Comparison of ENCODE assay signal across 18 mouse cellular contexts in genomic region chr1:52256194-52256593, GRCm38 (mm10). TPM values are rescaled to one million over a fixed set of nuclear protein-coding genes. Genes with fewer than 3 reads are reported as not detected.
A peak's percentile ranks its signal among the peaks of the same experiment; 100 is the strongest.
DNase-seq lines count a peak whose midpoint lies in the region; ATAC-seq and TF ChIP-seq lines count a peak whose summit lies in the region.
"Had no signal": no experiment of that assay in that cellular context is flagged by ENCODE, and none has a peak within 500 bp of the region (broad histone marks: within the 10 kb centered on the region; RNA-seq: fewer than 3 reads in every experiment).

No protein-coding gene starts in this region.

- no peak for TF ChIP-seq CTCF in intestine, postnatal 0 days (IDR thresholded peaks at IDR 0.05; ENCODE audit: low read depth)

- H3K27me3 ChIP-seq in intestine, embryonic 15.5 days (replicated peaks): no peaks in the 10 kb centered on the region
- H3K27me3 ChIP-seq in intestine, postnatal 0 days (replicated peaks; ENCODE audit: control insufficient read depth, insufficient read depth, low read length): no peaks in the 10 kb centered on the region
- H3K27me3 ChIP-seq in forebrain, embryonic 13.5 days: no peaks in the 10 kb centered on the region
- H3K27me3 ChIP-seq: embryonic facial prominence, embryonic 12.5 days had no signal

- no peak overlapping the region for H3K9ac ChIP-seq in intestine, embryonic 15.5 days
- no peak overlapping the region for H3K9ac ChIP-seq in intestine, postnatal 0 days (ENCODE audit: low read depth, low read length)
- no peak overlapping the region for H3K9ac ChIP-seq in forebrain, embryonic 13.5 days
- H3K9ac ChIP-seq: embryonic facial prominence, embryonic 12.5 days had no signal

- H3K36me3 ChIP-seq in intestine, embryonic 15.5 days: no peaks in the 10 kb centered on the region
- no peaks in the 10 kb centered on the region for H3K36me3 ChIP-seq in intestine, postnatal 0 days (ENCODE audit: control insufficient read depth, insufficient read depth)
- H3K36me3 ChIP-seq in forebrain, embryonic 13.5 days (ENCODE audit: poor library complexity, severe bottlenecking): no peaks in the 10 kb centered on the region
- H3K36me3 ChIP-seq: embryonic facial prominence, embryonic 10.5 days; embryonic facial prominence, embryonic 12.5 days had no signal

- no peaks in the 10 kb centered on the region for H3K9me3 ChIP-seq in intestine, embryonic 15.5 days
- no peaks in the 10 kb centered on the region for H3K9me3 ChIP-seq in intestine, postnatal 0 days (ENCODE audit: control insufficient read depth)
- no peaks in the 10 kb centered on the region for H3K9me3 ChIP-seq in forebrain, embryonic 13.5 days (replicated peaks)
- H3K9me3 ChIP-seq: embryonic facial prominence, embryonic 10.5 days; embryonic facial prominence, embryonic 12.5 days had no signal

- peak; percentile 55 for ATAC-seq in intestine, embryonic 15.5 days
- peak; percentile 55 for ATAC-seq in intestine, postnatal 0 days
- no peak for ATAC-seq in forebrain, embryonic 13.5 days
- ATAC-seq: forebrain, embryonic 14.5 days; forebrain, embryonic 16.5 days had no signal

- peaks cover 2% of the 10 kb centered on the region; the same call in 1 of the 2 replicates for H3K4me1 ChIP-seq in intestine, embryonic 15.5 days (replicated peaks)
- peaks cover 11% of the 10 kb centered on the region for H3K4me1 ChIP-seq in intestine, postnatal 0 days (replicated peaks; ENCODE audit: control insufficient read depth, insufficient read depth, low read length)
- H3K4me1 ChIP-seq in forebrain, embryonic 13.5 days: no peaks in the 10 kb centered on the region

- peak overlapping the region; percentile 39; the same call in 1 of the 2 replicates for H3K4me2 ChIP-seq in intestine, embryonic 15.5 days (replicated peaks)
- peak overlapping the region; percentile 50 for H3K4me2 ChIP-seq in intestine, postnatal 0 days (replicated peaks; ENCODE audit: low read depth)
- no peak overlapping the region for H3K4me2 ChIP-seq in forebrain, embryonic 13.5 days
- H3K4me2 ChIP-seq: embryonic facial prominence, embryonic 12.5 days had no signal

- no peak for DNase-seq in spleen, adult 12 weeks (ENCODE audit: low spot score)
- no peak for DNase-seq in kidney, postnatal 25 days
- DNase-seq: adrenal gland, adult 2 months; adrenal gland, postnatal 10 days; adrenal gland, postnatal 25 days; cerebellum, adult 11 months; cerebellum, adult 18-20 months; cerebellum, adult 8-10 months; cerebellum, adult 9-11 months; cerebellum, postnatal 14 days; cerebellum, postnatal 36 days had no signal

- 52% methylated on average over 4 of the region's 4 CpGs for WGBS in intestine, embryonic 15.5 days
- WGBS in intestine, postnatal 0 days: 28% methylated on average over 4 of the region's 4 CpGs
- WGBS in forebrain, embryonic 13.5 days: 82% methylated on average over 4 of the region's 4 CpGs

- peak overlapping the region; percentile 77; the same call in 1 of the 2 replicates for H3K27ac ChIP-seq in intestine, embryonic 15.5 days
- H3K27ac ChIP-seq in intestine, postnatal 0 days (ENCODE audit: low read depth, low read length): 0 out of 2 replicates have a peak overlapping the region, but pooled peaks have one; percentile 68
- no peak overlapping the region for H3K27ac ChIP-seq in forebrain, embryonic 13.5 days
- H3K27ac ChIP-seq: embryonic facial prominence, embryonic 10.5 days; embryonic facial prominence, embryonic 12.5 days had no signal

- H3K4me3 ChIP-seq in intestine, embryonic 15.5 days (replicated peaks): no peak overlapping the region
- no peak overlapping the region for H3K4me3 ChIP-seq in intestine, postnatal 0 days (ENCODE audit: low read depth, low read length)
- H3K4me3 ChIP-seq in forebrain, embryonic 13.5 days: no peak overlapping the region
- H3K4me3 ChIP-seq: embryonic facial prominence, embryonic 10.5 days; embryonic facial prominence, embryonic 12.5 days had no signal

RNA-seq across cellular contexts. Expression of gene Gls, which starts 23.2 kb away (rescaled TPM):
- 34.8 and 39.5 TPM in 2 replicates for polyA plus RNA-seq in intestine, embryonic 15.5 days (2015; fragmentation: Nextera tagmentation; extraction: Ambion mirVana)
- 33.9 and 41.0 TPM in 2 replicates for polyA plus RNA-seq in intestine, postnatal 0 days (2015; fragmentation: Nextera tagmentation; extraction: Ambion mirVana)
- polyA plus RNA-seq in forebrain, embryonic 13.5 days (2015; fragmentation: Nextera tagmentation; extraction: Ambion mirVana): 23.6 and 23.7 TPM in 2 replicates
